Mouse (Mus musculus): ENCODE measurements around the gene Kat6b. TPM values are rescaled to one million over a fixed set of nuclear protein-coding genes. Genes with fewer than 3 reads are reported as not detected.

The Kat6b gene
- total and polyA plus RNA-seq, 3 experiments, result 2.3 to 10.9 (median 8.0) TPM

DNA sequence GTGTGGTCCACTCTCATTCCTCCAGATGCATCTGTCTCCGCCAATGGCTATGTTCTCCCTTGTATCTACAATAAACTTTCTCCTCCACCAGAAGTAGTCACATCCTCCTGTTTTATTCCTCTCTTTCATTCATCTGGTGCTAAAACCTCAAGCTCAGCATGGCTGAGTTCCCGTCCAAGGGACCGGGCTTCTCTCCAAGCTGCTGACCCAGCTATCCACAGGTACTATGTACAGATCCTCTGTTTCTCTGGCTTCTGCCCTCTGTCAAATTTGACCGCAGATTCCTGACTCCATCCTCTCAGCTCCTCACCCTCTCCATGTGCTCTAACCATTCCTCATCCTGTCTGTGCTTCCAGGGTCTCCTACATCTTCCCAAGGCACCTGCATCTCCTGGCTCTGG lies 22.1 kb upstream of the Kat6b start:
- Histone ChIP-seq H3K9ac (ENCODE audit: insufficient read depth, low read depth) (no peak overlapping the region), H3K4me1 (ENCODE audit: control insufficient read depth in 1 of 2, insufficient read depth in 2 of 2) (no peaks in the 10 kb centered on the region), H3K27ac (ENCODE audit: insufficient read depth, low read depth) (no peak overlapping the region), H3K36me3 (replicated peaks in 1 of 2; ENCODE audit: control insufficient read depth in 1 of 2, insufficient read depth in 1 of 2, low read length in 1 of 2) (no peaks in the 10 kb centered on the region), H3K9me3 (replicated peaks; ENCODE audit: low read length) (no peaks in the 10 kb centered on the region), H3K4me3 (replicated peaks in 1 of 3; ENCODE audit: low read depth in 2 of 3, low read length in 2 of 3, poor library complexity in 1 of 3) (no peak overlapping the region), H3K4me2 (ENCODE audit: insufficient read depth, low read depth, poor library complexity, severe bottlenecking) (no peak overlapping the region), H3K27me3 (replicated peaks) (no peaks in the 10 kb centered on the region), H3K79me2 (replicated peaks; ENCODE audit: control insufficient read depth, extremely low read depth, insufficient read depth, poor library complexity, severe bottlenecking) (no peaks in the 10 kb centered on the region)
- in situ Hi-C loops (cut with MboI; ENCODE audit: low pct_ligation_motif_present, low pct_unique_long_range_greater_than_20kb, low sequenced_read_pairs) (no loop called here), dilution Hi-C loops (cut with MboI; ENCODE audit: extremely low pct_ligation_motif_present, extremely low pct_unique_long_range_greater_than_20kb, low sequenced_read_pairs) (no loop called here)
- no peak for DNase-seq (ENCODE audit: extremely low read depth)
- TF ChIP-seq MYC (IDR thresholded peaks at IDR 0.05; ENCODE audit: low read depth, low read length), result no peak
- no peak for TF ChIP-seq RCOR1 (conservative IDR thresholded peaks at IDR 0.05; ENCODE audit: low read depth, low read length)
- no peak for TF ChIP-seq MAFK (IDR thresholded peaks at IDR 0.05; ENCODE audit: insufficient replicate concordance, low read length)
- TF ChIP-seq CHD1 (IDR thresholded peaks at IDR 0.05; ENCODE audit: low read depth, low read length), result no peak
- TF ChIP-seq MAX (IDR thresholded peaks at IDR 0.05; ENCODE audit: low read length), result no peak
- no peak for TF ChIP-seq POLR2A (IDR thresholded peaks at IDR 0.05; ENCODE audit: low read depth, low read length)
- no peak for TF ChIP-seq ZNF384 (IDR thresholded peaks at IDR 0.05; ENCODE audit: low read depth, low read length)
- no peak for TF ChIP-seq MAZ (IDR thresholded peaks at IDR 0.05; ENCODE audit: low read depth, low read length)
- TF ChIP-seq E2F4 (IDR thresholded peaks at IDR 0.05; ENCODE audit: insufficient replicate concordance, low read depth, low read length), result no peak
- no peak for TF ChIP-seq JUND (conservative IDR thresholded peaks at IDR 0.05; ENCODE audit: low read depth, low read length)
- TF ChIP-seq TBP (conservative IDR thresholded peaks at IDR 0.05; ENCODE audit: low read depth, low read length), result no peak
- TF ChIP-seq CHD2 (IDR thresholded peaks at IDR 0.05; ENCODE audit: low read length), result no peak
- no peak for TF ChIP-seq ZC3H11A (IDR thresholded peaks at IDR 0.05; ENCODE audit: low read depth, low read length)
- no peak for TF ChIP-seq BHLHE40 (IDR thresholded peaks at IDR 0.05; ENCODE audit: low read depth, low read length)
- no peak for TF ChIP-seq TCF12 (IDR thresholded peaks at IDR 0.05; ENCODE audit: low read depth, low read length)
- TF ChIP-seq SIN3A (IDR thresholded peaks at IDR 0.05; ENCODE audit: low read length), result no peak
- TF ChIP-seq RAD21 (IDR thresholded peaks at IDR 0.05; ENCODE audit: low read depth, low read length), result no peak

DNA sequence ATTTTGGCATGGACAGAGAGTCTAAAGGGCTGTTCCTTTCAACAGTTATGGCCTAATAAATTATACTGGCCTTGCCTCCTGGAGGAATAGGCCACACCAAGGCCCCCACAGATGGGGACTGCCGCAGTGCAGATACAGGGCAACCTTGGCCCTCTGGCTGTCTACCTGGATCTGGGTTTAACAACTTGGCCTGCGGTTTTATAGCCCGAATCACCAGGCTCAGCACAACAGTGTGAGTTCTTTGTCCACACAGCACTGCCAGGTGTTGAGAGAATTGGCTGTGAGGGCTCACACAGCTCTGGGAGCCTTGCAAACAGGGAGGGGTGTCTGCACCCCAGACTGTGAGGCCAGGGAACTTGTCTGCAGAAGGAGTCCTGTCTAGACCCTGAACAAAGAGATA lies 18.8 kb upstream of the Kat6b start:
- no peaks in the 10 kb centered on the region for H3K79me2 ChIP-seq (replicated peaks; ENCODE audit: control insufficient read depth, extremely low read depth, insufficient read depth, poor library complexity, severe bottlenecking)
- no peak overlapping the region for H3K4me3 ChIP-seq (replicated peaks in 1 of 3; ENCODE audit: low read depth in 2 of 3, low read length in 2 of 3, poor library complexity in 1 of 3)
- dilution Hi-C loops (cut with MboI; ENCODE audit: extremely low pct_ligation_motif_present, extremely low pct_unique_long_range_greater_than_20kb, low sequenced_read_pairs), result no loop called here
- H3K4me1 ChIP-seq (ENCODE audit: control insufficient read depth in 1 of 2, insufficient read depth in 2 of 2), result no peaks in the 10 kb centered on the region
- H3K4me2 ChIP-seq (ENCODE audit: insufficient read depth, low read depth, poor library complexity, severe bottlenecking), result no peak overlapping the region
- in situ Hi-C loops (cut with MboI; ENCODE audit: low pct_ligation_motif_present, low pct_unique_long_range_greater_than_20kb, low sequenced_read_pairs), result no loop called here
- no peak for DNase-seq (ENCODE audit: extremely low read depth)
- no peaks in the 10 kb centered on the region for H3K36me3 ChIP-seq (replicated peaks in 1 of 2; ENCODE audit: control insufficient read depth in 1 of 2, insufficient read depth in 1 of 2, low read length in 1 of 2)
- no peak overlapping the region for H3K9ac ChIP-seq (ENCODE audit: insufficient read depth, low read depth)
- no peaks in the 10 kb centered on the region for H3K27me3 ChIP-seq (replicated peaks)
- no peak overlapping the region for H3K27ac ChIP-seq (ENCODE audit: insufficient read depth, low read depth)
- TF ChIP-seq UBTF (IDR thresholded peaks at IDR 0.05; ENCODE audit: low read depth, low read length) (no peak), ZMIZ1 (IDR thresholded peaks at IDR 0.05; ENCODE audit: low read depth, low read length) (no peak), PAX5 (IDR thresholded peaks at IDR 0.05; ENCODE audit: low read length) (no peak), TCF12 (IDR thresholded peaks at IDR 0.05; ENCODE audit: low read depth, low read length) (no peak)
- H3K9me3 ChIP-seq (replicated peaks; ENCODE audit: low read length), result no peaks in the 10 kb centered on the region

All from CH12.LX (cell line).